Mouse (Mus musculus) urinary bladder, postnatal 25 days (tissue): ENCODE data around the gene Slco1a5.
A peak's percentile ranks its signal among the peaks of the same experiment; 100 is the strongest.
"Not testable (repeated sequence)": the region's sequence is repeated elsewhere in the genome, so short reads cannot be mapped to it uniquely, and the experiment has no call there.

Source experiments
- DNase-seq: peaks from one replicate; pipeline ENCODE4 v3.0.0; 2022; ENCODE audit warnings: low spot score

Slco1a5 gene

DNA sequence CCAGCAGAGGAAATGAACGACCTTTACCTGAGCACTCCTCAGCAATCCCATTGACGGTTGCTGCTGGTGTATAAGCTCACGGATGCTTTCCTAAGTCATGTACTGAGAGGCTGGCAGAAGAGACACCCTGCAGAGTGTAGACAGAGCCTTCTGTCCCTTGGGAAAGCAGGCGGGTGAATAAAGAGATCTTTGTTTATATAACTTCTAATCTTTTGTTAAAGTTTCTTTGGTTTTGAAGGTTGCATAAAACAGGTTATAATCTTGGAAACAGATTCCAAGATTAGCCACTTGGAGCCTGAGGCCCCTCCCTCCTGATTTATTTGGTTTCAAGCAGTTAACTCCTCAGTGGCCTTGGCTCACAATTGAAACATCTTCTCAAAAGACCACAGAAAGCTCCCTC, at the start of gene Slco1a5:
Gene Slco1a5, minus strand, starts transcription at position 101 of the 400 bp plus-strand sequence.
- no peak for DNase-seq

GRCm38 (mm10) chr6:142369568-142369967, 46.8 kb upstream of the Slco1a5 start:
- DNase-seq = no peak

DNA sequence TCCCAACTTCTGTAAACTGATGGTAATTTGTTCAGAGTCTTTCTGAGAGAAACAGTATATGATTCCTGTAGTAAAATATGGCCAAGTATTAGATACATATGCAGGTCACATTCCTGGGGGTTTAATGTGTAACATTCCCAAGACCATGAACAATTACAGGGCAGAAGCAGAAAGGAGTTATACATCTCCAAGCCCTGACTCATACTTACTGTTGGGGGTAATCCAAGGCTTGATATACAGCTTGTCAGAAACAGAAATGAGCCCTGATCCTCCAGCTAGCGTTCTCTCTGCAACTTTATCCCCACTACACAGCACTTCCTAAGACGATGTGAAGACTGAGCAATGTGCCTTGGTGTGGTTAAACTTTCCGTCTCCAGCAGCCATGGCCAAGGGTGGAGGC, 44.8 kb upstream of the Slco1a5 start:
- no peak for DNase-seq

GRCm38 (mm10) chr6:142366473-142367018, 43.8 kb upstream of the Slco1a5 start:
- DNase-seq = no peak

- DNase-seq = no peak
Observed at GRCm38 (mm10) chr6:142365742-142366472, 43.1 kb upstream of the Slco1a5 start.

DNA sequence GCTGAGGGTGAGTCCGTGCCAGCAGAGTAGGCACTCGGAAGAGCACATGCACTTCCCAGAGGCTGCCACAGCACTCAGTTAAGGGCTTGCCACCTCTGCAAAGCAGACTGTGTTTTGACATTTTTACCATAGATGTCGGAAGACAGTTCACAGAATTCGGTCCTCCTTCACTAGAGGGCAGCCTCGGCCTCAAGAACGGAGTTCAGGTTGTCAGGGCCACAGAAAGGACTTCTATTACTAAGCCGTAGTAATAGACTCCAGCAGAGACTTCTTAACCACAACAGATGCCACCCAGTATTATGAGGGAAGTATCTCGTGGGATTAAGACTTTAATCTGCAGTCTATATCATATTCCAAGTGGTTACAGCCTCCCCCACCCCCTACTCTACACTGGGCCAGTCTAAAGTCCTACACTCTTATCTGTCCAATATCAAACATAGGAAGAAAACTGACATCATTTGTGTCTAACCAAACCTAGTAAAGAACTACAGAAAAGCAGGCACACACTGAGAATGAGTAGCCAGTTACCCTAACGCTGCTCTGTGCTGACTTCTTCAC, 40.3 kb upstream of the Slco1a5 start:
- DNase-seq = no peak

DNA sequence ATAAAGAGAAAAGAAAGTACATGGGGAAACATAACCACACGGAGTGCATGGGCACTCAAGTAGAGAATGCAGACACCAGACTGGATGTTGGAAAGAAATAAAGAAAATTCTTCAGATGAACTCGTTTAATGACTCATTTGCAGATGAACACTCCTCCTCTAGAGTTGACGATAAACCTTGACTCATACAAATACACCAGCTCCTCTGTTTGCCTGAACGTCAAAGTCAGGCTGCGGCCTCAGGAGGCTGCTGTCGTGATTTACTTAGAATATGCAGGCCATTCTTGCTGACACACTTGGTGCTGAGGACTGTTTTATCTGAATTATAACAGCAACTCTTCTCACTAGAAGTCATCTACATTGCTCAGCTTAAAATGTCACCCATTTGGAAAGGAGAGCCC, 39.3 kb upstream of the Slco1a5 start:
- no peak for DNase-seq

DNA sequence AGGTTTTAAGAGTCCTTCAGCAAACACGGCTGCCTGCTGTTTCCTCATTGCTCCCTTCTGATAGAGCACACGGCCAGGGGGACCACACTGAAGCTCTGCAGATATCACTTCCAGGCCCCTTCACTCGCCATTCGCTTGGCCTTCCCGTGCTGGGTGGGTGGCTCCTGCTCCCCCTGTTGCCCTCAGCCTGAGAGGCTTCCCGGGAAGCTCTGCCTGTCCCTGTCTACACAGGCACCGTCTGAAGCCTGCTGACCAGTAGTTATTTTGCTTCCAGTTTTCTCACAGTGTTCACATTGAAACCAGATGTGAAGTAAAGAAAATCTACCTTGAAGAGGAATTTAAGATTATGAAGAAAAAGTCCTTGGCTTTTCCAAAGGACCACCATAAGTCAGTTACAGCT, 34.3 kb upstream of the Slco1a5 start:
- DNase-seq = no peak

DNA sequence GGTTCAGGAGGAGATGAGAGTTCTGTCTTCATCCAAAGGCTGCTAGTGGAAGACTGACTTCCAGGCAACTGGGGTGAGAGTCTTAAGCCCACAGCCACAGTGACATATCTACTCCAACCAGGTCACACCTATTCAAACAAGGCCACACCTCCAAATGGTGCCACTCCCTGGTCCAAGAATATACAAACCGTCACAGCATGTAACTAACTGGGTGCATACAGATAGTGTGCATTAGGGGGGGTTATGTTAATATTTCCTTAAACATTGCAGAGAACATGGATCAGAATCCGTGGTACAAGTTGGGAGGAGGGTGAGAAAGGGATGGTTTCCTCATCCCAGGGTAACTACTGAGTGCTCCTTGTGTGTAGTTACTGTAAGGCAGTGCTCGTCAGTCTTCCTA, 29.3 kb upstream of the Slco1a5 start:
- DNase-seq = not testable (repeated sequence)

GRCm38 (mm10) chr6:142347431-142348385, 24.9 kb upstream of the Slco1a5 start:
- DNase-seq = no peak

- DNase-seq = no peak
Observed at GRCm38 (mm10) chr6:142346181-142347110, 23.7 kb upstream of the Slco1a5 start.

DNA sequence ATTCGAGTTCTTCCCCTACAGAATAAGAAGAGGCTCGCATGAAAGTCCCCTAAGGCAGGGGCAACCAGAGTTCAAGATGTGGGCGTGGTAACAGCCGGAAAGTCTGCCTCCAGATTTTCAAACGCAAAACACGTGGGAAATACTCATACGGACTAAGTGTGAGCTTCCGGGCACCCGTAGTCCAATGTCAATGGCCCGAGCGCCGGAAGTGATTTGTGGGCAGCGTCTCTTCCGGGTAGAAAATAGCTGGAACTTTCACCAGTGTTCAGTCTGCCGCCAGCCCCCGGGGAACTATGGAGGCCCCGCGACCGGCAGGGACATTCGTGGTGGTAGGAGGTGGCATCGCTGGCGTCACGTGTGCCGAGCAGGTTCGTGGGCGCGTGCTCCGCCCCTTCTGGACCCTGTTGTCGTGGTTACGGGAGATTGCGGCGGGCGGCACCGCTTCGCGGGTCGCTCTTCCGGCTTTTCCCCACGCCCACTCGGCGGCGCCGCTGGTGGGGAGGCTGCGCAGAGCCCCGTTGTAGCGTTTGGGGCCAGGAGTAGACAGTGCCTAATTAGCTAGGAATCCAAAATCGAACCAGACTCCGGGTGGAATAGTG, 22.8 kb upstream of the Slco1a5 start, which contains the start of gene Pyroxd1:
Gene Pyroxd1, plus strand, starts transcription at position 215 of the 599 bp plus-strand sequence.
- DNase-seq = peak; percentile 74

DNA sequence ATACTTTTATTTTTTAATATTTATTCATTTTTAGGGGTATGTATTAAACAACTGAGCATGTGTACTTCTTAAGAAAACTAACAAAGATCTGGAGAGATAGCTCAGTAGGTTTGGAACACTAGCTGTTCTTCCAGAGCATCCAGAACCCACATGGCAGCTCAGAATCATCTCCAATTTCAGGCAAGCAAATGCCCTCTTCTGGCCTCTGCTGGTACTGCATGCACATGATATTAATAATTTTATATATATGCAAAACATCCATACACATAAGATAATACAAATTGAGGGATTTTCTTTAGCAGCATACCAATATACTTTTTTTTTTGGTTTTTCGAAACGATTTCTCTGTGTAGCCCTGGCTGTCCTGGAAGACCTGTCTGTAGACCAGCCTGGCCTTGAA, 20.8 kb upstream of the Slco1a5 start:
- peak; percentile 24 for DNase-seq

DNA sequence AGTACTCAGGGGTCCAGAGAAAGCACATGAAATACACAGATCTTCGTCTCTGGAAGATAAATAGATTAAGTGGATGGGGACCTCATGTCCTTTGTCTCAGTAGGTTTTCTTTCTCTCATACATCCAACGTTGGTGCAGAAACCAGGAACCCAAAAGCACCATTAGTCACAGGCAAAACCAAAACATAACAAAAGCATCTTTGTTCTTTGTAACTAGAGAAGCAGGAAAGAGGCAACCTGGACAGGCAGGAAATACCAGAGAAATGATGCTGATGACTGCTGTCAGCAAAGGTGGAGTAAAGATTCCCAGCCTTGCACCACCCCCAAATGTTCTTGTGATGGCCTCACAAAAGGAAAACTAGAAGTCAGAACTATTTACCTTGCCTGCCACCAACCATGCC, 16.8 kb upstream of the Slco1a5 start:
- no peak for DNase-seq

- DNase-seq = no peak
Observed at GRCm38 (mm10) chr6:142338961-142339360, 16.2 kb upstream of the Slco1a5 start.

GRCm38 (mm10) chr6:142329201-142329600, 6.4 kb upstream of the Slco1a5 start:
- DNase-seq = no peak

DNA sequence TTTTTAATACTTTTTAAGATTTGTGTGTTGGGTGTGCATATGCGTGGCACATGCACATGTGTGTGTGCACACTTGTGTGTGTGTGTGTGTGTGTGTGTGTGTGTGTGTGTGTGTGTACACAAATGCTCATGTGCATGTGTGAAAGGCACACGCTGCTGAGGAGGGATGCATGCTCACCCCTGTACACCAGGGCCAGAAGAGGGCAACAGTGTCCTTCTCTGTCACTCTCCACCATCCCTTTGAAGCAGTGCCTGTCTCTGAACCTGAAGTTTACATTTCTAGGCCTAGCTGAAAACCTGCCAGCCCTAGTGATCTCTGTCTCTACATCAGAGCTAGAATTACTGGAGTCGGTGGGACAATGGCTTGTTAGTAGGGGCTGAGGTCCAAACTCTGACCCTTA, 3.8 kb upstream of the Slco1a5 start:
- DNase-seq = no peak

GRCm38 (mm10) chr6:142317106-142317505, 5.7 kb downstream of the Slco1a5 start:
- DNase-seq = no peak

DNA sequence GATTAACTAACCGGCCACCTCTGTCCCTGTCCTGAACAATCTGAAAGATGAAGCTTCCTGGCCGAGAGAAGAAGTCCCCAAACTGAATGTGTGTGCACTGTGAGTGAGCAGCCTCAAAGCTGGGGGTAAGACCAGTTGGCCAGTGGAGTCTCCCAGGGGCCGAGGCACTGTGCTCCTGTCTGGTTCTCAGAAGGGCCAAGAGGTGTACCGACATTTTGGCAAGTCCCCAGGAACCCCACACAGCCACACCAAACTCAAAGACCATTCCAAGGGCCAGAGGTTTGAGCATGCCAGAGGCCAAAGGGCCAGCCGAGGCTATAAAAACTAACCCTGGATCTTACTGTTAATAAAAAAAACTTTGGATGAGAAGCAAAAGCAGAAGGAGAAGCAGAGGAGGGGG, 8.5 kb downstream of the Slco1a5 start:
- no peak for DNase-seq

- no peak for DNase-seq
Observed at GRCm38 (mm10) chr6:142305076-142305475, 17.7 kb downstream of the Slco1a5 start.

DNA sequence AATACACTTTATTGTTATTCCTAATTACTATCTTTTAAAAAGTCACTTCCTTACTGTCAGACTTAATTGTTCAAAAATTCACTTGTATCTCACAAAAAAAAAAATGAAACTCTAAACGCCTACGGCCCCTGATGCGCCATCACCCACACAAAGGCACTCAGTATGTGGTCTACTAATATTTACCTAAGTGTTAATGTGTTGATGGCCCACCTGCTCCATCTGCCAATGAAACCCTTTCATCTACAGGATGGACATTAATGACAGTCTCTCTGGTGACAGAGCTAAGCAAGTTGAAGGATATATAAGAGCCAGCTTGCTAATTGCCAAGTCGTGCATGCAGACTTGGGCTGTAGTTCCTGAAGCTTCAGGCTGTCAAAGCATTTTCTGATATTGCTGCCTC, 24.7 kb downstream of the Slco1a5 start, which contains the start of gene Iapp:
Gene Iapp, plus strand, starts transcription at position 326 of the 400 bp plus-strand sequence.
- no peak for DNase-seq
